Mouse (Mus musculus): ENCODE measurements around the gene Golph3. TPM values are rescaled to one million over a fixed set of nuclear protein-coding genes. Genes with fewer than 3 reads are reported as not detected.

Golph3 gene
- polyA plus RNA-seq, 1 experiment from 2014 or later = 87.7 TPM

- WGBS = 61% methylated on average over 18 of the region's 18 CpGs
- Histone ChIP-seq H3K27ac (replicated peaks in 1 of 2; ENCODE audit: control insufficient read depth in 1 of 2, insufficient read depth in 1 of 2, low read depth in 2 of 2, low read length in 2 of 2) (peak overlapping the region; percentile 46 to 67; a peak in 3 of 4 replicates), H3K4me1 (ENCODE audit: control insufficient read depth in 2 of 2, insufficient read depth in 2 of 2, low read length in 2 of 2) (peaks cover 12% of the 10 kb centered on the region in 2 experiments; a peak in 3 of 4 replicates), H3K4me2 (ENCODE audit: low read length) (peak overlapping the region; percentile 61), H3K27me3 (ENCODE audit: control insufficient read depth, insufficient read depth, low read length) (no peaks in the 10 kb centered on the region), H3K36me3 (ENCODE audit: control insufficient read depth, insufficient read depth, low read length) (peaks cover 17% of the 10 kb centered on the region), H3K4me3 (ENCODE audit: control insufficient read depth in 1 of 2, insufficient read depth in 1 of 2, low read depth in 1 of 2, low read length in 2 of 2) (peak overlapping the region; percentile 33 to 41), H3K9ac (ENCODE audit: low read length) (peak overlapping the region; percentile 59), H3K9me3 (ENCODE audit: control insufficient read depth, low read length) (no peaks in the 10 kb centered on the region)
- ATAC-seq (ENCODE audit: insufficient number of reproducible peaks, insufficient read depth, low FRiP score, low read depth) = no peak
Measured at GRCm38 (mm10) chr15:12374916-12375315, 53.7 kb downstream of the Golph3 start.

- peaks cover 17% of the 10 kb centered on the region for H3K36me3 ChIP-seq (ENCODE audit: control insufficient read depth, insufficient read depth, low read length)
- H3K27ac ChIP-seq (replicated peaks in 1 of 2; ENCODE audit: control insufficient read depth in 1 of 2, insufficient read depth in 1 of 2, low read depth in 2 of 2, low read length in 2 of 2) = peak overlapping the region; percentile 5 to 70; a peak in 3 of 4 replicates
- WGBS = 6% methylated on average over 19 of the region's 19 CpGs
- peak; percentile 82 for ATAC-seq (ENCODE audit: insufficient number of reproducible peaks, insufficient read depth, low FRiP score, low read depth)
- no peaks in the 10 kb centered on the region for H3K27me3 ChIP-seq (ENCODE audit: control insufficient read depth, insufficient read depth, low read length)
- H3K9me3 ChIP-seq (ENCODE audit: control insufficient read depth, low read length) = no peaks in the 10 kb centered on the region
- H3K9ac ChIP-seq (ENCODE audit: low read length) = peak overlapping the region; percentile 62
- H3K4me3 ChIP-seq (ENCODE audit: control insufficient read depth in 1 of 2, insufficient read depth in 1 of 2, low read depth in 1 of 2, low read length in 2 of 2) = peak overlapping the region; percentile 33 to 41
- H3K4me2 ChIP-seq (ENCODE audit: low read length) = peak overlapping the region; percentile 61
- peaks cover 12% of the 10 kb centered on the region in 2 experiments; a peak in 3 of 4 replicates for H3K4me1 ChIP-seq (ENCODE audit: control insufficient read depth in 2 of 2, insufficient read depth in 2 of 2, low read length in 2 of 2)
Measured at GRCm38 (mm10) chr15:12375641-12376311, 54.5 kb downstream of the Golph3 start.

- H3K27ac ChIP-seq (replicated peaks in 1 of 2; ENCODE audit: control insufficient read depth in 1 of 2, insufficient read depth in 1 of 2, low read depth in 2 of 2, low read length in 2 of 2) = peak overlapping the region; percentile 5 to 70; a peak in 2 of 4 replicates
- peak overlapping the region; percentile 61 for H3K4me2 ChIP-seq (ENCODE audit: low read length)
- peaks cover 10 to 12% of the 10 kb centered on the region in 2 experiments; a peak in 3 of 4 replicates for H3K4me1 ChIP-seq (ENCODE audit: control insufficient read depth in 2 of 2, insufficient read depth in 2 of 2, low read length in 2 of 2)
- no peaks in the 10 kb centered on the region for H3K27me3 ChIP-seq (ENCODE audit: control insufficient read depth, insufficient read depth, low read length)
- no peak overlapping the region for H3K9ac ChIP-seq (ENCODE audit: low read length)
- H3K36me3 ChIP-seq (ENCODE audit: control insufficient read depth, insufficient read depth, low read length) = peaks cover 17% of the 10 kb centered on the region
- no peak overlapping the region for H3K4me3 ChIP-seq (ENCODE audit: control insufficient read depth in 1 of 2, insufficient read depth in 1 of 2, low read depth in 1 of 2, low read length in 2 of 2)
- WGBS = 51% methylated on average over 13 of the region's 13 CpGs
- ATAC-seq (ENCODE audit: insufficient number of reproducible peaks, insufficient read depth, low FRiP score, low read depth) = no peak
- no peaks in the 10 kb centered on the region for H3K9me3 ChIP-seq (ENCODE audit: control insufficient read depth, low read length)
Measured at GRCm38 (mm10) chr15:12376491-12377069, 55.3 kb downstream of the Golph3 start.

- H3K27me3 ChIP-seq (ENCODE audit: control insufficient read depth, insufficient read depth, low read length) = no peaks in the 10 kb centered on the region
- H3K9ac ChIP-seq (ENCODE audit: low read length) = no peak overlapping the region
- H3K9me3 ChIP-seq (ENCODE audit: control insufficient read depth, low read length) = no peaks in the 10 kb centered on the region
- WGBS = 85% methylated on average over 10 of the region's 10 CpGs
- H3K27ac ChIP-seq (replicated peaks in 1 of 2; ENCODE audit: control insufficient read depth in 1 of 2, insufficient read depth in 1 of 2, low read depth in 2 of 2, low read length in 2 of 2) = no peak overlapping the region
- peaks cover 10 to 12% of the 10 kb centered on the region in 2 experiments; a peak in 3 of 4 replicates for H3K4me1 ChIP-seq (ENCODE audit: control insufficient read depth in 2 of 2, insufficient read depth in 2 of 2, low read length in 2 of 2)
- ATAC-seq (ENCODE audit: insufficient number of reproducible peaks, insufficient read depth, low FRiP score, low read depth) = no peak
- H3K36me3 ChIP-seq (ENCODE audit: control insufficient read depth, insufficient read depth, low read length) = peaks cover 17% of the 10 kb centered on the region
- H3K4me3 ChIP-seq (ENCODE audit: control insufficient read depth in 1 of 2, insufficient read depth in 1 of 2, low read depth in 1 of 2, low read length in 2 of 2) = no peak overlapping the region
- no peak overlapping the region for H3K4me2 ChIP-seq (ENCODE audit: low read length)
Measured at GRCm38 (mm10) chr15:12377800-12378199, 56.5 kb downstream of the Golph3 start.

GRCm38 (mm10) chr15:12380057-12380456 lies 58.8 kb downstream of the Golph3 start:
- H3K9ac ChIP-seq (ENCODE audit: low read length) = no peak overlapping the region
- no peaks in the 10 kb centered on the region for H3K27me3 ChIP-seq (ENCODE audit: control insufficient read depth, insufficient read depth, low read length)
- no peak overlapping the region for H3K27ac ChIP-seq (replicated peaks in 1 of 2; ENCODE audit: control insufficient read depth in 1 of 2, insufficient read depth in 1 of 2, low read depth in 2 of 2, low read length in 2 of 2)
- no peaks in the 10 kb centered on the region for H3K9me3 ChIP-seq (ENCODE audit: control insufficient read depth, low read length)
- no peak for ATAC-seq (ENCODE audit: insufficient number of reproducible peaks, insufficient read depth, low FRiP score, low read depth)
- no peak overlapping the region for H3K4me3 ChIP-seq (ENCODE audit: control insufficient read depth in 1 of 2, insufficient read depth in 1 of 2, low read depth in 1 of 2, low read length in 2 of 2)
- peaks cover 6% of the 10 kb centered on the region; the same call in 1 of the 2 replicates for H3K36me3 ChIP-seq (ENCODE audit: control insufficient read depth, insufficient read depth, low read length)
- no peak overlapping the region for H3K4me2 ChIP-seq (ENCODE audit: low read length)
- peaks cover 10% of the 10 kb centered on the region in 2 experiments; a peak in 3 of 4 replicates for H3K4me1 ChIP-seq (ENCODE audit: control insufficient read depth in 2 of 2, insufficient read depth in 2 of 2, low read length in 2 of 2)
- WGBS = 91% methylated on average over 3 of the region's 3 CpGs

- WGBS = 52% methylated on average over 5 of the region's 5 CpGs
- no peak overlapping the region for H3K4me3 ChIP-seq (ENCODE audit: control insufficient read depth in 1 of 2, insufficient read depth in 1 of 2, low read depth in 1 of 2, low read length in 2 of 2)
- no peaks in the 10 kb centered on the region for H3K27me3 ChIP-seq (ENCODE audit: control insufficient read depth, insufficient read depth, low read length)
- ATAC-seq (ENCODE audit: insufficient number of reproducible peaks, insufficient read depth, low FRiP score, low read depth) = no peak
- H3K4me1 ChIP-seq (ENCODE audit: control insufficient read depth in 2 of 2, insufficient read depth in 2 of 2, low read length in 2 of 2) = peaks cover 6 to 8% of the 10 kb centered on the region in 2 experiments; a peak in 2 of 4 replicates
- no peaks in the 10 kb centered on the region for H3K9me3 ChIP-seq (ENCODE audit: control insufficient read depth, low read length)
- no peak overlapping the region for H3K9ac ChIP-seq (ENCODE audit: low read length)
- no peak overlapping the region for H3K4me2 ChIP-seq (ENCODE audit: low read length)
- H3K27ac ChIP-seq (replicated peaks in 1 of 2; ENCODE audit: control insufficient read depth in 1 of 2, insufficient read depth in 1 of 2, low read depth in 2 of 2, low read length in 2 of 2) = no peak overlapping the region
- peaks cover 10% of the 10 kb centered on the region; the same call in 1 of the 2 replicates for H3K36me3 ChIP-seq (ENCODE audit: control insufficient read depth, insufficient read depth, low read length)
Measured at GRCm38 (mm10) chr15:12380548-12380947, 59.3 kb downstream of the Golph3 start.

GRCm38 (mm10) chr15:12384679-12385078 lies 63.4 kb downstream of the Golph3 start:
- Histone ChIP-seq H3K27me3 (ENCODE audit: control insufficient read depth, insufficient read depth, low read length) (no peaks in the 10 kb centered on the region), H3K9ac (ENCODE audit: low read length) (no peak overlapping the region), H3K36me3 (ENCODE audit: control insufficient read depth, insufficient read depth, low read length) (peaks cover 17% of the 10 kb centered on the region; the same call in 1 of the 2 replicates), H3K4me1 (ENCODE audit: control insufficient read depth in 2 of 2, insufficient read depth in 2 of 2, low read length in 2 of 2) (no peaks in the 10 kb centered on the region), H3K4me2 (ENCODE audit: low read length) (no peak overlapping the region), H3K9me3 (ENCODE audit: control insufficient read depth, low read length) (no peaks in the 10 kb centered on the region), H3K4me3 (ENCODE audit: control insufficient read depth in 1 of 2, insufficient read depth in 1 of 2, low read depth in 1 of 2, low read length in 2 of 2) (no peak overlapping the region), H3K27ac (replicated peaks in 1 of 2; ENCODE audit: control insufficient read depth in 1 of 2, insufficient read depth in 1 of 2, low read depth in 2 of 2, low read length in 2 of 2) (no peak overlapping the region)
- ATAC-seq (ENCODE audit: insufficient number of reproducible peaks, insufficient read depth, low FRiP score, low read depth) = no peak
- 32% methylated on average over 13 of the region's 13 CpGs for WGBS
